Mouse (Mus musculus): Measurements from ENCODE around the gene Syt6. TPM values are rescaled to one million over a fixed set of nuclear protein-coding genes. Genes with fewer than 3 reads are reported as not detected.

The Syt6 gene
- 0.07 and 0.09 TPM in 2 replicates for polyA plus RNA-seq (2015; fragmentation: Nextera tagmentation; extraction: Ambion mirVana)

- H3K9ac ChIP-seq (ENCODE audit: low read length): no peak within 1 kb of the TSS
- no peak within 1 kb of the TSS for H3K27ac ChIP-seq (ENCODE audit: low read length)
- H3K36me3 ChIP-seq (ENCODE audit: control insufficient read depth, insufficient read depth): no peaks in the 10 kb centered on the region
- peak within 1 kb of the TSS; percentile 56 for H3K4me3 ChIP-seq (ENCODE audit: low read length)
- no peak for ATAC-seq (replicated peaks; ENCODE audit: extremely low read depth, insufficient read depth, low FRiP score)
- no peaks in the 10 kb centered on the region for H3K9me3 ChIP-seq (replicated peaks; ENCODE audit: control insufficient read depth, low read length)
- under 1% methylated on average over 44 of the region's 44 CpGs for WGBS
- H3K27me3 ChIP-seq (ENCODE audit: control insufficient read depth, insufficient read depth, low read length): peaks cover 79% of the 10 kb centered on the region
- H3K4me2 ChIP-seq (ENCODE audit: low read depth, low read length): peak within 1 kb of the TSS; percentile 85
- H3K4me1 ChIP-seq (ENCODE audit: control insufficient read depth, insufficient read depth, low read length): peaks cover 15% of the 10 kb centered on the region
These were observed at the start of gene Syt6 for GRCm38 (mm10) chr3:103575156-103575892. Gene Syt6, plus strand, starts transcription at chr3:103575231.

- Histone ChIP-seq H3K9ac (ENCODE audit: low read length) (no peak overlapping the region), H3K4me3 (ENCODE audit: low read length) (no peak overlapping the region), H3K4me2 (ENCODE audit: low read depth, low read length) (no peak overlapping the region), H3K27ac (ENCODE audit: low read length) (no peak overlapping the region), H3K9me3 (replicated peaks; ENCODE audit: control insufficient read depth, low read length) (no peaks in the 10 kb centered on the region), H3K27me3 (ENCODE audit: control insufficient read depth, insufficient read depth, low read length) (no peaks in the 10 kb centered on the region), H3K4me1 (ENCODE audit: control insufficient read depth, insufficient read depth, low read length) (no peaks in the 10 kb centered on the region), H3K36me3 (ENCODE audit: control insufficient read depth, insufficient read depth) (no peaks in the 10 kb centered on the region)
- no peak for ATAC-seq (replicated peaks; ENCODE audit: extremely low read depth, insufficient read depth, low FRiP score)
- WGBS: 64% methylated on average over 4 of the region's 4 CpGs
These were observed 48.8 kb upstream of the Syt6 start for GRCm38 (mm10) chr3:103526201-103526704.

GRCm38 (mm10) chr3:103526864-103527263, 48.2 kb upstream of the Syt6 start:
- no peaks in the 10 kb centered on the region for H3K9me3 ChIP-seq (replicated peaks; ENCODE audit: control insufficient read depth, low read length)
- no peak overlapping the region for H3K4me2 ChIP-seq (ENCODE audit: low read depth, low read length)
- H3K4me1 ChIP-seq (ENCODE audit: control insufficient read depth, insufficient read depth, low read length): no peaks in the 10 kb centered on the region
- 31% methylated on average over 2 of the region's 2 CpGs for WGBS
- H3K27ac ChIP-seq (ENCODE audit: low read length): no peak overlapping the region
- no peaks in the 10 kb centered on the region for H3K36me3 ChIP-seq (ENCODE audit: control insufficient read depth, insufficient read depth)
- no peak overlapping the region for H3K4me3 ChIP-seq (ENCODE audit: low read length)
- H3K27me3 ChIP-seq (ENCODE audit: control insufficient read depth, insufficient read depth, low read length): no peaks in the 10 kb centered on the region
- H3K9ac ChIP-seq (ENCODE audit: low read length): no peak overlapping the region
- ATAC-seq (replicated peaks; ENCODE audit: extremely low read depth, insufficient read depth, low FRiP score): no peak

DNA sequence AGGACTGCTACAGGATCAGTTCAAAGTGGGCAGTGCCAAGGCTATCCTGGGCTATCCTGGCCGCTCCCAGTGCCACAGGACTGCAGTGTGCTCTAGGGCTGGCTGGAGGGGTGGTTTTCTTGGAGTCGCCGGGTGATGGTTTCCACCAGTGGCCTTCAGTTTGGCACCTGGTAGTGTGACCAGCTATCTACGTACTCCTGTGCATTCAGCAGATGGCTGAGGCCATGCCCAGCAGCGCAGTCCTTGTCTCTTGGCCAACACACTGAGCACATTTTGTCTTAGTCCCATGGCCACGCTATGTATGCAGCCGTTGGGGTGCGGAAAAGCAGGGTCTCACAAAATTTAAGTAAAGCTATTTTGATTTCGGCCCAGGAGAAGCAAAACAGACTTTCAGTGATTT, 41.0 kb upstream of the Syt6 start:
- WGBS: 89% methylated on average over 9 of the region's 9 CpGs

GRCm38 (mm10) chr3:103535207-103535606, 39.8 kb upstream of the Syt6 start:
- Histone ChIP-seq H3K4me1 (ENCODE audit: control insufficient read depth, insufficient read depth, low read length) (0 out of 2 replicates have a peak, but pooled peaks cover 2% of the 10 kb centered on the region), H3K27ac (ENCODE audit: low read length) (no peak overlapping the region), H3K9me3 (replicated peaks; ENCODE audit: control insufficient read depth, low read length) (no peaks in the 10 kb centered on the region), H3K27me3 (ENCODE audit: control insufficient read depth, insufficient read depth, low read length) (no peaks in the 10 kb centered on the region), H3K4me2 (ENCODE audit: low read depth, low read length) (no peak overlapping the region), H3K36me3 (ENCODE audit: control insufficient read depth, insufficient read depth) (no peaks in the 10 kb centered on the region), H3K9ac (ENCODE audit: low read length) (no peak overlapping the region), H3K4me3 (ENCODE audit: low read length) (no peak overlapping the region)
- ATAC-seq (replicated peaks; ENCODE audit: extremely low read depth, insufficient read depth, low FRiP score): no peak
- 61% methylated on average over 5 of the region's 5 CpGs for WGBS

More for the DNA sequence above, 41.0 kb upstream of the Syt6 start:
- ATAC-seq (replicated peaks; ENCODE audit: extremely low read depth, insufficient read depth, low FRiP score): no peak
- Histone ChIP-seq H3K27me3 (ENCODE audit: control insufficient read depth, insufficient read depth, low read length) (no peaks in the 10 kb centered on the region), H3K9ac (ENCODE audit: low read length) (no peak overlapping the region), H3K36me3 (ENCODE audit: control insufficient read depth, insufficient read depth) (no peaks in the 10 kb centered on the region), H3K9me3 (replicated peaks; ENCODE audit: control insufficient read depth, low read length) (no peaks in the 10 kb centered on the region), H3K4me1 (ENCODE audit: control insufficient read depth, insufficient read depth, low read length) (0 out of 2 replicates have a peak, but pooled peaks cover 2% of the 10 kb centered on the region), H3K27ac (ENCODE audit: low read length) (no peak overlapping the region), H3K4me2 (ENCODE audit: low read depth, low read length) (no peak overlapping the region), H3K4me3 (ENCODE audit: low read length) (no peak overlapping the region)

DNA sequence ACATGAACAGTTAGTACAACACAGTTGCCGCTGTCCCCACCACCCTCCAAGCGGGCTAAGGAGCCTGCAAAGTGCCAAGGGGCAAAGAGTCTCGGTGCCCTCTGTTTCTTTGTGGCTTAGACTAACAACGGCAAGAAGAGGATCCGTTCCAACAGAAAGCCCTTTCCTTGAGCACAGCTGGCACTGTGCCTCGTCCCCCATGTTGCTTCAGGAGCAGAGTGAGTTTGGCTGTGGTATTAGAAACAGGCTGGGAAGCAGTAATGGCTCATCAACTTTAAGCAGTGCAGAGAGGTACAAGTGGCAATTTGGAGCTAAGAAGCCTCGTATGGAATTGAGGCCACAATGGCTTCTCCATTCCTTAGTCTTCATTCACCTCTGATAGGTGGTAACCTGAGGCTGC, 35.9 kb upstream of the Syt6 start:
- no peaks in the 10 kb centered on the region for H3K4me1 ChIP-seq (ENCODE audit: control insufficient read depth, insufficient read depth, low read length)
- no peak overlapping the region for H3K4me2 ChIP-seq (ENCODE audit: low read depth, low read length)

DNA sequence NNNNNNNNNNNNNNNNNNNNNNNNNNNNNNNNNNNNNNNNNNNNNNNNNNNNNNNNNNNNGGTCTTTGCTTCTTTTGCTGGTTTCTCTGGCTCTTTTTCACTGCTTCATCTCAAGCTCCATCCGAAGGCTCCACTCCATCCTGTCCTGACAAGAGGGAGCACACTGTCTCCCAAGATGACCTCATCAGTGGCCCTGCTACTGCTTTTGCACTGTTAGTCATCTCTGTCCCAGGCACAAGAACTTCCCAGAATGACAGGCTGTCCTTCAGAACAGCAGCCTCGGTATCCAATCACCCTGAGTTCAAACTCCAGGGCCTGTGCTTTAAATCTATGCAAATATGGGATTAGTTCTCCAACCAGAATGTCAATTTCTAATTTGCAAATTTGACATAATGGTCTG, 28.9 kb upstream of the Syt6 start:
- Histone ChIP-seq H3K9me3 (replicated peaks; ENCODE audit: control insufficient read depth, low read length) (peaks cover 3% of the 10 kb centered on the region; the same call in 1 of the 2 replicates), H3K4me3 (ENCODE audit: low read length) (no peak overlapping the region), H3K36me3 (ENCODE audit: control insufficient read depth, insufficient read depth) (no peaks in the 10 kb centered on the region), H3K4me1 (ENCODE audit: control insufficient read depth, insufficient read depth, low read length) (no peaks in the 10 kb centered on the region), H3K9ac (ENCODE audit: low read length) (no peak overlapping the region), H3K4me2 (ENCODE audit: low read depth, low read length) (no peak overlapping the region), H3K27me3 (ENCODE audit: control insufficient read depth, insufficient read depth, low read length) (no peaks in the 10 kb centered on the region), H3K27ac (ENCODE audit: low read length) (no peak overlapping the region)
- WGBS: 36% methylated on average over 2 of the region's 2 CpGs
- ATAC-seq (replicated peaks; ENCODE audit: extremely low read depth, insufficient read depth, low FRiP score): no peak

More for the DNA sequence above, 35.9 kb upstream of the Syt6 start:
- Histone ChIP-seq H3K27ac (ENCODE audit: low read length) (no peak overlapping the region), H3K9ac (ENCODE audit: low read length) (no peak overlapping the region), H3K4me3 (ENCODE audit: low read length) (no peak overlapping the region), H3K27me3 (ENCODE audit: control insufficient read depth, insufficient read depth, low read length) (no peaks in the 10 kb centered on the region), H3K36me3 (ENCODE audit: control insufficient read depth, insufficient read depth) (no peaks in the 10 kb centered on the region), H3K9me3 (replicated peaks; ENCODE audit: control insufficient read depth, low read length) (peaks cover 4% of the 10 kb centered on the region; the same call in 1 of the 2 replicates)
- ATAC-seq (replicated peaks; ENCODE audit: extremely low read depth, insufficient read depth, low FRiP score): no peak
- WGBS: 56% methylated on average over 7 of the region's 7 CpGs

- no peak for ATAC-seq (replicated peaks; ENCODE audit: extremely low read depth, insufficient read depth, low FRiP score)
- Histone ChIP-seq H3K9me3 (replicated peaks; ENCODE audit: control insufficient read depth, low read length) (no peaks in the 10 kb centered on the region), H3K36me3 (ENCODE audit: control insufficient read depth, insufficient read depth) (no peaks in the 10 kb centered on the region), H3K27me3 (ENCODE audit: control insufficient read depth, insufficient read depth, low read length) (no peaks in the 10 kb centered on the region), H3K4me1 (ENCODE audit: control insufficient read depth, insufficient read depth, low read length) (no peaks in the 10 kb centered on the region), H3K4me3 (ENCODE audit: low read length) (no peak overlapping the region), H3K4me2 (ENCODE audit: low read depth, low read length) (no peak overlapping the region), H3K27ac (ENCODE audit: low read length) (no peak overlapping the region), H3K9ac (ENCODE audit: low read length) (no peak overlapping the region)
- WGBS: 47% methylated on average over 3 of the region's 3 CpGs
These were observed 28.4 kb upstream of the Syt6 start for GRCm38 (mm10) chr3:103546626-103547025.

DNA sequence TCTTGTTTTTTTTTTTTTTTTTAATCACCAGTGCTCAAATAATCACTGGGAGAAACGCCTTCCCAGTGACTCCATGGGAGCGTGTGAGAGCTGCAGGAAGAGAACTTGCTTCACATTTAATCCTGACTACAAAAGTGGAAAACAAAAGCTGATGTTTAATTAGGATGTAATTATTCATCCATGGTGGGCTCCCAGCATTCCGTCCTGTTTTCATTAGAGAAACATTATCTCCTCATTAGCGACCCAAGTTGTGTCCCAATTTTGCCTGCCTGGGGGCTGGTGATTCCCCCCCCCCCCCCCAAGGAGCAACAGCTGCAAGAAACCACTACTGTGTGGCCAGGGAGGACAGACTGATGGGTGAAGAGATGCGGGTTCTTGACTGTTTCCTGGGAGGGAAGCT, 24.8 kb upstream of the Syt6 start:
- ATAC-seq (replicated peaks; ENCODE audit: extremely low read depth, insufficient read depth, low FRiP score): no peak
- H3K4me2 ChIP-seq (ENCODE audit: low read depth, low read length): no peak overlapping the region
- 63% methylated on average over 5 of the region's 5 CpGs for WGBS

More for the DNA sequence above, 24.8 kb upstream of the Syt6 start:
- no peaks in the 10 kb centered on the region for H3K4me1 ChIP-seq (ENCODE audit: control insufficient read depth, insufficient read depth, low read length)
- H3K4me3 ChIP-seq (ENCODE audit: low read length): no peak overlapping the region
- no peak overlapping the region for H3K27ac ChIP-seq (ENCODE audit: low read length)
- no peak overlapping the region for H3K9ac ChIP-seq (ENCODE audit: low read length)
- H3K9me3 ChIP-seq (replicated peaks; ENCODE audit: control insufficient read depth, low read length): no peaks in the 10 kb centered on the region
- H3K27me3 ChIP-seq (ENCODE audit: control insufficient read depth, insufficient read depth, low read length): no peaks in the 10 kb centered on the region
- H3K36me3 ChIP-seq (ENCODE audit: control insufficient read depth, insufficient read depth): no peaks in the 10 kb centered on the region
